Mouse (Mus musculus) CD4-positive, CD25-positive, alpha-beta regulatory T cell, adult 4 months (primary cell): Measurements from ENCODE around the gene Psmb4. TPM values are rescaled to one million over a fixed set of nuclear protein-coding genes. Genes with fewer than 3 reads are reported as not detected.
"Not testable (repeated sequence)": the region's sequence is repeated elsewhere in the genome, so short reads cannot be mapped to it uniquely, and the experiment has no call there.

ENCODE experiments used
- ATAC-seq: one replicate; pipeline ENCODE4 v1.8.0; 2017
- polyA plus RNA-seq, 2 experiments: library from polyadenylated mRNA; unstranded; fragments of 100-300 nt; shearing (Covaris generic); gene quantifications; one replicate each; pipeline ENCODE4 v1.2.1; 2017

The Psmb4 gene
- 100 to 1,000 TPM; 114 to 155 TPM for polyA plus RNA-seq

DNA sequence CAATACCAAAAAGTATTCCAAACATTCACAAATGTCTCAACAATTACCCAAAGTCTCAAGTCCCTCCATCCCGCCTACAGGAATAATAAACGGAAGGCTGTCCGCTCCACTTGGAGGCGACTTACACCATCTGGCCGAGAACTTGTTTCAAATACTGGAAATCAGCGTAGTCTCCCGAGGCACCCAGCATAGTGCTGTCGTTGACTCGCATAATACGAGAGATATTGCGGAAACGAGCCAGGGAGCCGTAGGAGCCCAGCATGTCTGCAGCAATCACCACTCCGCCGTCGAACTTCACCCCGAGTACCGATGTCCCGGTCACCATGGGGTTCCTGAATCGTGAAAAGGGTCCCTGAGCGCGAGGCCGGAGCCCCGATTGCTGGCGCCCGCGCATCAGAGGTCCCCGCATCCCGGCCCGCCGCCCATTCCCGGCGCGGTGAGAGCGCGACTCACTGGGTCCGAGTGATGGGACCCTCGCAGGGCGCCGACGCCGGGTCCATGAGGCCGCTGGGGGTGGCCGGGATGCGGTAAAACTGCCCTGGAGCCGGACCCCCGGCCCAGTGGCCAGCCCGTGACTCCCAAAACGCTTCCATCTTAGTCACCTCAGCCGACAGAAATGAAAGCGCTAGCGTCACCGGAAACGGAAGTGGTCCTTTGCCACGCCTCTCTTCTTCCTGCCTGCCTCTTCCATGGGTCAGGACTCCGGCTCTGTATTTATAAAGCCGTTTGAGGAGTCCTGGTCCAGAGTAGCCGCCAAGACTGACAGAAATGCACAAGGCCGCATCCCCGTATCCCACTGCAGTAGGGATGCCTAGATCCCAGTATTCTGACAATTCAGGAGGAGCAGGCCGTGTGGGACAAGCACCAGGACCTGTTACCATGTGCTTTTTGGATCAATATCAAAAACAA is at the start of gene Psmb4:
TSS of gene Psmb4 (minus strand) at position 646 of the 909 bp plus-strand sequence.
- peak; percentile 98 for ATAC-seq

DNA sequence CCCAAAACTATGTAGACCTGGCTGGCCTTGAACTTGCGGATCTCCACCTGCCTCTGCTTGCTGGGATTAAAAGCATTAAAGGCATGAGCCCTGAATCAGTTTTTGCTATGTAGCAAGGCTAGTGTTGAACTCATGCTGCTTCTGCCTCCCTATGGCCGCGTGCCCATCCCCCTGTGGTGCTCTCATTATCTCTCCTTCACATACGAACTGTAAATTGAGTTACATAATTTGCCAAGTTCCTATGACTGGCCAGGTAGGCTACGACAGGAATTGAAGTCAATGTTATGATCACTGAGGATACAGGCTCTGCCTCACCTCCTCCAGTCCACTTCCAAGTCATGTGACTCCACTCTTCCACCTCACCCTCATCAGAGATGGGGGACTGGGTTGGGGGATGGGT is 49.4 kb upstream of the Psmb4 start:
- ATAC-seq = not testable (repeated sequence)

DNA sequence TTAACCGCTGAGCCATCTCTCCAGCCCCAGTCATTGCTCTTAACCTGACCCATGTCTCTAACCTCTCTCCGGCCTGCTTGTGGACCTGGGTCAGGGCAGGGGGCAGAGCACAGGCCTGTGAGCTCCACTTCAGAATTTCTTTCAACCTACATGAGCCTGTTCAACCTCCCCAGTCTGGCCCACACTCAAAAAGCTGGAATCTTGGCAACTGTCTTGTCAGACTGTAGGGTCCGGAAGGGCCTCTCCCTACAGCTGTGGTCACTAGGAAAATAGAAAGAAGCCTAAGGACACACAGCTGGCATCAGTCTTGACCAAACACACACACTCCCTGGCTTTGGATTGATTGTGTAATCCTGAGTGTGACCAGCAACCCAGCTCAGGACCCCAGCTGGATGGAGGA is 48.6 kb upstream of the Psmb4 start:
- ATAC-seq = not testable (repeated sequence)

DNA sequence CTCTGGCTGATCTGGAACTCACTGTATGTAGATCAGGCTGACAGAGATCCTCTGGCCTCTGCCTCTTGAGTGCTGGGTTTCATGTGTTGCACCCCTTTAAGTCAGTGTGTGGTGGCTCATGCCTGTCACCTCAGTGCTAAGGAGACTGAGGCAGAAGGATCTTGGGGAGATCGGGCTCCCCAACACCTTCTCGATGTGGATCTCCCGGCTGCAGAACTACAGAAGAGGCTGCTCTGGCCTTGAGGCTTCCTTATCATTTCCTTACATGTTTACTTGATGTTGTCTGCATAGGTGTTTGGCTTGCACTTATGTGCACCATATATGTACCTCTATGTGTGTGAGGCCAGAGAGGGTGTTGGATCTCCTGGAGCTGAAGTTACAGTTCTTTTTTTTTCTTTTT is 47.8 kb upstream of the Psmb4 start:
- ATAC-seq = not testable (repeated sequence)

DNA sequence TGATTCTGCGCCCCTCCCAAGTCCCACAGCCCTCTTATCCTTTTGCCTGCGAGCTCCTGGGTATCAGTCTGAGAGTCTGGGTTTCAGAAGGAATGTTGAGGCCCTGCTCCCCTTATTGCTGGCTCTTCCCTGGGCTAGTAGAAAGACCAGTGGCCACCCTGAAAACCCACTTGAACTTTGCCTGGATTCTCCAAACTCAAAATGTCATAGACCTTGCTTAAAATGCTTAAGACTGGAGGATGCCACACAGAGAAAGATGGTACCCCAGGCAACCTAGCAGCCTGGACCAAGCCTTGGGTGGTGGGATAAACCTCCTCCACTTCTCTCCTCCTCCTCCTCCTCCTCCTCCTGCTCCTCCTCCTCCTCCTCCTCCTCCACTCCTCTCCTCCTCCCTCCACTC is 46.8 kb upstream of the Psmb4 start:
- not testable (repeated sequence) for ATAC-seq

DNA sequence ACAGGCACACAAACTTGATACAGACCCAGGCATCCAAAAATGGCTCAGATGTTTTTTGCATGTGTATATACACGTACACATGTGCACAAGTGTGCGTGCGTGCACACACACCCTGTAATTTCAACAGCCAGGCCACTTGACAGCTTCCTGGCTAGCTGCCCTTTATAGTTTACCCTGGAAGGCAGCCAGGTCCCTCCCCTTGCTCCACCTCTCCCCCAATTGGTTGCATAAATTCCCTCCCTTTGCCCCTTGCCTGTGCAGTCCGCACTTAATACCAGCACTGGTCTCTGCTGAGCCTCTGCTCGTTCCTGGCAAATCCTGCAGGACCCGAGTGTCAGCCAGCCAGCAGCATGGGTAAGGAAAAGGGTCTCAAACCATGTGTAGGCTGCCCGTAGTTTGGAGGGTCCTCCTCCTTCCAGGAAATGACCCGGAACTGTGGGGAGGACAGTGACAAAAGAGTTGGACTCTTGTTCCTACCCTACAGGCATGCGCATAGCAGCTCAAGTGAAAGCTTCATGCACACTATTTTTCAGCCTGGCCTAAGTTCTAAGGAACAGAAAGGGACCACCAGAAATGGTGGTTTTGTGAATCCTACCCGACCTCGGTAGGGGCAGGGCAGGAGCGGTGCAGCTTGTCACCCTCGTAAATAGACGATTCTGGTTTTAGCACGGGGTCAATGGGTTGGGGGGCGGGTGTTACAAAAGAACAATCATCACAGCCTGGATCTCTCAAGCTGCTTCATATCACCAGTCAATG is 46.2 kb upstream of the Psmb4 start, which contains the start of gene Selenbp1:
TSS of gene Selenbp1 (plus strand) at position 248 of the 756 bp plus-strand sequence.
- ATAC-seq = peak; percentile 58

DNA sequence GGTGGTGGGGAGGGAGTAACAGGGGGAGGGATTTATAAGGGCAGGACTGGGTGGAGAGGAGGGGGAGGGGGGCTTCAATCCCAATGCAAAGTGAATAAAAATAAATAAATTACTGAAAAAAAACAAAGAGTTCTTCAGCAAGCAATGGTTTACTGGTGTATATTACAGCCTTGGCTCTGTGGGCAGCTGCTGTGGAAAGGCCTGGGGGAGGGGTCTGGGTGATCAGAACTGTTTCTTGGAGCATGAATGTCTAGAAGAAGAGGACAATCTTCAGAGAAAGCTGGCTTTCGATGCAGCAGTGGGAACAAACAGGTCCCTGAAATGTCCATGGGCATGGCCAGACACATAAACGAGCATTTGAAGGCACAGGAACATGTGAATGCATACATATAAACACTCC is 45.5 kb upstream of the Psmb4 start:
- not testable (repeated sequence) for ATAC-seq

DNA sequence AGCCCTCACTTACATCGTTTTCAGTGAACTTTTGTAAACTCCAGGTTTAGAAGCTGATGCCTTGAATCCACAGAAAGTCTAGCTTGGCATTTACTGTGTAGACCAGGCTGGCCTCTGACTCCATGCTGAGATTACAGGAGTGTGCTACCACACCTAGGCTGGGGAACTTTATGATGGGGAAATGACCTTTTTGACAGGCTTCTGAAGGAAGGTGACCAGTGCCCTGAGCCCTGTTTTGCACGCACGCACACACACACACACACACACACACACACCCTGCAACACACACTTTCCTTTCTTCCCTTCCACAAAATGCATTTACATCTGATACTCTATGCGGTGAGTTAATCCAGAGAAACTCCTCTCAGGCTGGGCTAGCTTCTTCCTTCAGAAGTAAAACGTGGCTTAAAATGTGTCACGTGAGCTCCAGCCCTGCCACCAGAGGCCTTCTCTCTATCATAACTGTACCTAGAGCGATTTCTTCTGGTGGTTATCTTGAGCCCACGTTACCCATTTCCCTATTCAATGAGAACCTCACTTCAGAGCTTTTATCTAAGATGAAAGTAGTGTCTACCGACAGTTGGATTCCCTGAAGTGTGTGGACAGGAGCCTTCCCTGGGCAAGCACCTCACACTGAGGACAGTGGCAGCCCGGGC is 44.8 kb upstream of the Psmb4 start:
- ATAC-seq = not testable (repeated sequence)

DNA sequence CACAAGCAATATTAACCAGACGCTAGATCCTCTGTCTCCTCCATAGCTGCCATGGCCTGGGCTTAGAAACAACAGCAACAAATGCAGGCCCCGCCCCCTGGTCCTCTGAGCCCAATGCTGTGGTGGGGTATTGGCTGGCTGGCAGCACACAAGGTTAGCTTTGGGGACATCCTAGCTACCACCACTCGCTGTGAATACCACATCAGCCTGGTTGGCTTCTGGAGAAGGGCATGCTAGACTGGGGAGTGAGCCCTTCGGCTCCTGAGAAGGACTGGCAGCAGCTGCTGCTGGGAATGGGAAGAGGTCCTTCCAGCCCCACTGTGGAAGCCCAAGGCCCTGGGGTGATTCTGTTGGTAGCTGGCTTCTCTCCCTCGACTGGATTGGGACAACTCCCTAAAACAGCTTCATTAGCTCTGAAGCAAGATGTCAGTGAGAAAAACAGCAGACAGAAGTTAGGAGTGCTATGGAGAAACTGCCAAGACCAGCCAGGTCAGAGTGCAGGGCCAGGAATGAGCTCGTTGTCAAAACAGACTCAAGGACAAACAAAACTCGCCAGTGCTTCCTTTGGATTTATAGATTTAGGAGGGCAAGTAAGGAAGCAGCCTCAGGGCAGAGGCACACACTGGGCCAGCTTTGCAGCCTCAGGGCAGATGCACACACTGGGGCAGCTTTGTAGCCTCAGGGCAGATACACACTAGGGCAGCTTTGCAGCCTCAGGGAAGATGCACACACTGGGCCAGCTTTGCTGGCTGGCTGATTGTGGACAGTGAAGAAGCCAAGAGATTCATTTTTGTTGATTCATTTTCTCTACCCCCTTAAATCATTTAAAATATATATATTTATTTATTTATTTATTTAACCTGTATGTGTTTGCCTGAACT is 43.9 kb upstream of the Psmb4 start:
- not testable (repeated sequence) for ATAC-seq

DNA sequence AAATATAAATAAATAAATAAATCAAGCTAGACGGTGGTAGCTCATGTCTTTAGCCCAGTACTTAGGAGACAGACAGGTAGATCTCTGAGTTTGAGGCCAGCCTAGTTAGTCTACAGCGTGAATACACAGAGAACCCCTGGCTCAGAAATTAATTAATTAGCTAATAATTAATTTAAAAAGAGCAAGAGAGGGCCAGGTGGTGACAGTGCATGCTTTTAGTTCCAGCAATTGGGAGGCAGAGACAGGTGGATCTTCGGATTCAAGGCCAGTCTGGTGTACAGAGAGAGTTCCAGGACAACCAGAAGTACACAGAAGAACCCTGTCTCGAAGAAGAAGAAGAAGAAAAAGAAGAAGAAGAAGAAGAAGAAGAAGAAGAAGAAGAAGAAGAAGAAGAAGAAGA is 42.2 kb upstream of the Psmb4 start:
- ATAC-seq = not testable (repeated sequence)

DNA sequence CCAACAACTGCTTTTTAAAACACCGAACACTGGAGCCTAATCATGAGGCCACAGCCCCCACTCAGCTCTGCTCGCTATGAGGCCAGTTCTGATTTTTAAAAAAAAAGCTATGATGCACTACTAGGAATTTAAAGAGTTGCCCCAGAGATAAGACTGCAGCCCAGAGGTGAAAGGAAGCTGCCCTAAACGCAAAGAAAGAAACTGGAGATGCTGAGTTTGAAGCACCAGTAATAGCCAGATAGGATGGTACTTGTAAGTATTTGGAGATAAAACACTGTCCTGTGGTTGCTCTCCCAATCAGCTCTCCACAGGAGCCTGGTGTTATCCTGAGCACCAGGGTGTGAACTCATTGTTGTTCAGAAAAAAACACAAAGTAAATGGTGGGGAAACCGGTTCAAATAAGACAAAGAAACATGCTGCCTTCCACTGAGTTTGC is 39.6 kb upstream of the Psmb4 start:
- not testable (repeated sequence) for ATAC-seq

DNA sequence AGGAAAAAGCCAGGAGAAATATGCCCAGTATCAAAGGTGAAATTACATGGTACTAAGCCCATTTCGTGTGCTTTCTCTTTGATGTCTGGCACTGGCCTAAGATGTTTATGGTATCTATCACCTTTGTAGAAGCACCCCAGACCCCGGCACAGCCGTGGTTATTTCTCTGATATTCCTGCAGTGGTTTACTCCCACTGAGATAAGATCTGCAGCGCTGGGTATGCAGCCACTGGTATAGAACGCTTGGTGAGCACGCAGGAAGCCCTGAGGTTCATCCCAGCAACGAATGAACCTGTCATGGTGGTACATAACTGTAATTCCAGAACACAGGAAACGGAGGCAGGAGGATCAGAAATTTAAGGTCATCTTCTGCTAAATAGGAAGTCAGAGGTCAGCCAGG is 37.9 kb upstream of the Psmb4 start:
- no peak for ATAC-seq

DNA sequence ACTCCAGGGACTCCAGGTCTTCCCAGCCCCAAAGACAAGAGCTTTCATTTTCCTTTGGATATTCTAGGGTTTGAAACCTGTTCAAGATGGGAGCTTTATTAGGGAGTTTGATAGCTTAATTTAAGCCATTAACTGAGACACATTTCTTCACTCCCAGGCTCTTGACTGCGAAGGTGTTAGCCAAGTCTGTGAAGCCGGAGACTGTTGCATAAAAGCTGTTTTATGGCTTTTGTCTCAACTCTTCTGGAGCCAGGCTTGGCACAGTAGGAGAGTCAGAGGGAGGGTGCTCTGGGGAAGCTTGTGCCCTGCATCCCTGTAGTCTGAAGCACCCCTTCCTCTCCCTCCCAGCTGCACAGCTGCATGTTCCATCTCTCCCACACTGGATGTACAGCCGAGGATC is 35.6 kb upstream of the Psmb4 start:
- no peak for ATAC-seq

DNA sequence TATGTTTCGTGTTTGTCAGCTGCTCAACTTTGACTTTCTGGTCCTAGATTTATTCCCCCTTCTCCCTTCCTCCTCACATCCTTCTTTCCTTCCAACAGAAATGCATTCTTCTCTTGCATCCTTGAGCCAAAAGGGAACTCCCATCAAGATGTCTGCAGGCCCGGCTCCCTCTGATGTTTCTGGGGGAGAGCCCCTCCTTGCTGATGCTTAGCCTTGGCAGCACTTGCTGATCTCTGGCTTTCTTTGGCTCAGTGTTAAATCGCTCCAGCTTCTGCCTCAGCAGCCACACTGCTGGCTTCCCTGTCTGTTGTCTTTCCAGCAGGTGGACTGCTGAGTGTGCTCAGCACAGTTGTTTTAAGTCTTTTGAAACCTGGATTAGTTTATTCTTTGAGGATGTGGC is 34.3 kb upstream of the Psmb4 start:
- ATAC-seq = no peak

DNA sequence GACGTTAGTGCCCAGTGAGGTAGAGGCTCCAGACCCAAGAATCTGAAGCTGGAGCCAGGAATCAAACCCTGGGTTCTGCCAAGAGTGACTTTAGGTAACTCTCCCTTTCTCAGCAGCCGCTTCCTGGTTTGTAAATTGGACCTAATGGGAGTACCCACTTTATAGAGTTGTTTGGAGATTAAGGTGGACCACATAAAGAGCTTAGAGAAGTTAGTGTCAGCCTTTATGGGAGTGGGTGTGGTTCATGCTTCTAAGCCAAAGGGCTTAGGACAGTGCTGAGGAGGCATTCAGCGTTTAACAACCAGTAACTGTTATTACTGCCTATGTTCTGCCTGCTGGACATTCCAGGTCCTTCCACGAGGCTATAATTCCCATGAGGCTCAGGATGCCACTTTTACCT is 32.1 kb upstream of the Psmb4 start:
- ATAC-seq = no peak

DNA sequence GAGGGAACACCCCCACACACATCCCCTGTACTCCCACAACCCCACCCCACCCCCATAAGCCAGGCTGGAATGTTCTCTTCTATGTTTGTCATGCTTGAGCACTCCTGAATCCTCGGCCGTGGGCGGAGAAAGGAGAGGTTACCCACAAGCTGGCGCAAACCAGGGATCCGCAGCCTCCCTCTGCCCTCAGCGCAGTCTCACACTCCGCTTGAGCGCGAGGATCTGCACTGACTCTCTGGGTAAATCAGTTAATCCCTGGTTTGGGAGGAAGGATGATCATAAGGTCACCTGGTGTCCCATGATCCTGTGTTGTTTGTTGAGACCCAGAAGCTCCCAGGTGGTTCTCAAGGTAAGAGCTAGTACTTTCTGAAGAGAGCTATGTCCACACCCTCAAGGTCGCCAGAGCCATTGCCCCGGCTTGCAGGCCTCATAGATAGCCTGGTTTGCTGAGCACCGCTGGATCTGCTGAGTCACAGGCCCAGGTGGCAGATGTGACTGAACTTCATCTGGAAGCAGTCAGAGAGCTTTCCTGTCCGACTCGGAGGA is 31.1 kb upstream of the Psmb4 start:
- no peak for ATAC-seq

DNA sequence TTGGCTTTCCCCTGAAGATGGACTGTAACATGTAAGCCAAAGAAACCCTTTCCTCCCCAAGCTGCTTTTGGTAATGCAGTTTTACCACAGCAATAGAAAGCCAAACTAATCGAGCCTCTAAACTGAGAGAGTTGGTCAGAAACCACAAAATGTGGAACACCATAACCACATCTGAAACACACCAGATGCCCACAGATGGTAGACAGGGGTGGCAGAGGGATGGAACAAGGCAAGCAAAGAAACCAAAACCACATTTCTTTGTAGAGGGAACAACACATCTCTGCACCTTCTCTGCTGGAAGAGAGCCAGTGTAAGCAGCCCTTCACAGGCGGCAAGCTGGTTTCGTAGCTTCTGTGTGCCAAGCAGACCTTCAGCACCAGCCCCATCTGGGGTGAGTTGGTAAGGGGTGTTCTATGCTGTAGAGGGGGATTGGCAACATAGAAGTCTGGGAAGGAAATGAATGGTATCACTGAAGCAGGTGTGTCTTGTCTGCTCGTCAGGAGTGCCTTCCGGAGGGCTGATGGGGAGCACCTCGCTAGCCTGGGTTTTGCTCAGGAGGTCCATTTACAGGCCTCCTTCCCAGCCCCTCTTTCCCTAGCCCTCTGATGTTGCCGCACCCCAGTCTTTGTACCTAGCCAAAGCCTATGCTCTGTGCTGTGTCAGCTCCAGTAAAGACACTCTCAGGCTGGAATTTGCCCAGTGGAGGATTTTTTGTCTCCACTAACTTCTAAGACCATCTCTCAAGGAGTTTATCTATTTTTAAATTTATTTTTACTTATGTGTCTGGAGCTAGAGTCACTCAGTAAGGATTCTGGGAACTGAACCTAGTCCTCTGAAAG is 29.4 kb upstream of the Psmb4 start:
- no peak for ATAC-seq

DNA sequence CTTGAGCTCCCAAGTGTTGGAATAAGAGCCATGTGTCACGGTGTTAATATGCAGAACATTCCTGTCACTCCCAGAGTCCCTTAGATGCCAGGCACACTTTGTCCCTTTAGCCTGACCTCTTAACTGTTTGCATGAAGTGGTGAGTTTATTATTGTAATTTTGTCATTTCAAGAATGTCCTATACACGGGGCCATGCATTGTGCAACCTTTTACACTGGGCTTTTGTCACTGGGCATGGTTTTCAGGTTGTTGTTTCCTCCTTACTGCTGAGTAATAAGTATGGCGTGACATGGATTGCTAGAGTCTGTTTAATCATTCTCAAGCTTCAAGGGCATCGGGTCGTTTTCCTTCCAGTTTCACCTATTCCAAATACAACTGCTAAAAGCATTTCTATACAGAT is 27.0 kb upstream of the Psmb4 start:
- ATAC-seq = no peak

DNA sequence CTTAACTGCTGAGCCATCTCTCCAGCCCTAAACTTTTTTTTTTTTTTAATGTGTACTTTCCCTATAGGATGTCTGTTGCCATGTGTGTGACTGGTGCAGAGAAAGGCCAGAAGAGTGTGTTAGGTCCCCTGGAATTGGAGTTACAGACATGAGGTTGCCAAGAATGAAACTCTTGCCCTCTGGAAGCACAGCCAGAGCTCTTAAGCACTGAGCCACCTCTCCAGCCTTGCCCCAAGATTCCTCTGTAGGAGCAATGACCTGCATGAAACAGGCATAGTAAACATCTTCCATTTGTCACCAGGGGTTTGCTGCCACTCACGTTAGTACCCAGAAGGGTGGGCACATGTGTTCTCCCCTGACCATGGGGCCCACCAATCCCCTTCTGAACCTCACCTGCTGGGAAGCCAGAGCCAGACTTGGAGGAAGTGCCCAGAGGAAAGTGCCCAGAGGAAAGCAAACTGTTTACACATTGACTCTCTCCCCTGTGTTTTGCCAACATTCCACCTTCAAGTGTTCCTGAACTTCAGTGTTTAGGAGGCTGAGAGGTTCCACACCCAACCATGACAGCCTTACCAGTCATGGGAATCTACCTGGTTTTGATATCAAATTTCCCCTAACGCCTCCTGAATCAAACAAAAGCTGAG is 24.4 kb upstream of the Psmb4 start:
- no peak for ATAC-seq

DNA sequence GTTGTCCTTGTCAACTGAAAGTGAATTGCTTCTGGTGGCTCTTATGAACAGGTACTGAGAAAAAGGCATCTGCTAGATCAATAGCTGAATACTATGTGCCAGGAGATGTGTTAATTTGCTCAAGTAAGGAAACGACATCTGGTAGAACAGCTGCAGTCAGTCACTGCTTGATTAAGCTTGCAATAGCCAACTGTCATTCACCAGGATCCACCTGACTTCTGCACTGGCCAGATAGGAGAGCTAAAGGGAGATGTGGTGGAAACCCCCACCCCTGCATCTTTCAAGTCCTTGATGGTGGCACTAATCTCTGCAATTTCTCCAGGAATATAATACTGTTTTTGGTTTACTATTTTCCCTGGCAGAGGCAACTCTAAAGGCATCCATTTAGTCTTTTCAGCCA is 19.7 kb upstream of the Psmb4 start:
- no peak for ATAC-seq
